Mouse (Mus musculus): ENCODE results near the gene Eps15. TPM values are rescaled to one million over a fixed set of nuclear protein-coding genes. Genes with fewer than 3 reads are reported as not detected.
A peak's percentile ranks its signal among the peaks of the same experiment; 100 is the strongest.
"Not testable (repeated sequence)": the region's sequence is repeated elsewhere in the genome, so short reads cannot be mapped to it uniquely, and the experiment has no call there.

Eps15 gene
- total RNA-seq, 2 experiments from 2014 or later = 60.2 to 62.3 TPM

DNA sequence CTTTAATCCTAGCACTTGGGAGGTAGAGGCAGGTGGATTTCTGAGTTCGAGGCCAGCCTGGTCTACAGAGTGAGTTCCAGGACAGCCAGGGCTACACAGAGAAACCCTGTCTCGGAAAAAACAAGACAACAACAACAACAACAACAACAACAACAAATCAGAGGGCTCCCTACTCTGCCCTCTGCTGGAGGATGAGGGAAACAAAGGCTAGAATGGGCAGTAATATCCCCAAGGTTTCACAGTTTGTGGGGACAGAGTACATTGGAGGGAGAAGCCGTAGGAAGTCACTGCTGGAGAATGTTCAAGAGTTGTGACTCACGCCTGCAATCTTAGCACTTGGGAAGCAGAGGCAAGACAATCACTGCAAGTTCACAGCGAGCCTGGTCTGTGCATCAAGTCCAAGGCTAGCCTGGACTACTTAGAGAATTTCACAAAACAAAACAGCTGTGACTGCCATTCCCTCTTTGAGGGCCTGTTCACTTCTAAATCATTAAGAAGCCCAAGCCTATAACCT, 121.2 kb downstream of the Eps15 start:
- no peak for DNase-seq

DNA sequence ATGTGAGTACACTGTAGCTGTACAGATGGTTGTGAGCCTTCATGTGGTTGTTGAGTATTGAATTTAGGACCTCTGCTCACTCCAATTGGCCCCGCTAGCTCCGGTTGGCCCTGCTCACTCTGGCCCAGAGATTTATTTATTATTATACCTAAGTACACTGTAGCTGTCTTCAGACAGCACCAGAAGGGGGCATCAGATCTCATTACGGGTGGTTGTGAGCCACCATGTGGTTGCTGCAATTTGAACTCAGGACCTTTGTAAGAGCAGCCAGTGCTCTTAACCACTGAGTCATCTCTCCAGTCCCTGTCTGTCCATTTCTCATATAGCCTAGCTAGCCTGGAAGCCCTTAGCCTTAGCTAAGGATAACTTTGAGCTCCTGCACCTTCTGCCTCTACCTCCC, 124.8 kb downstream of the Eps15 start:
- DNase-seq = not testable (repeated sequence)

DNA sequence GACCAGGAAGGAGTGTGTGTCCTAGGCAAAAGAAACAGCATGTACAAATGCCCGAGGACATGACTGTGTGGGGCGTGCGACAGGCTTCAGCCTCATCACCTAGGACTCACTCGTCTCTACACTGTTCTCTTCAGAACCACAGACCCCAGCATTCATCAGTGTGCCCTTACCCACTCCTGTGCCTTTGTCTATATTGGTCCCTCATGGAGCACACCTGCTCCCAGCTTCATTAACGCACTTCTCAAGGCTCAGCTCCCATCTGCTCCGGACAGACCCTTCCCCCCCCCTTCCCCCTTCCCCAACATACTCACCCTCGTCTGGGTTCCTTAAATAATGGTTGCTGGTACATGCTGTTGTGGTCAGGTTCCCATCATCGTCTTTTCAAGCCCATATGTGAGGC, 125.3 kb downstream of the Eps15 start:
- no peak for DNase-seq

DNA sequence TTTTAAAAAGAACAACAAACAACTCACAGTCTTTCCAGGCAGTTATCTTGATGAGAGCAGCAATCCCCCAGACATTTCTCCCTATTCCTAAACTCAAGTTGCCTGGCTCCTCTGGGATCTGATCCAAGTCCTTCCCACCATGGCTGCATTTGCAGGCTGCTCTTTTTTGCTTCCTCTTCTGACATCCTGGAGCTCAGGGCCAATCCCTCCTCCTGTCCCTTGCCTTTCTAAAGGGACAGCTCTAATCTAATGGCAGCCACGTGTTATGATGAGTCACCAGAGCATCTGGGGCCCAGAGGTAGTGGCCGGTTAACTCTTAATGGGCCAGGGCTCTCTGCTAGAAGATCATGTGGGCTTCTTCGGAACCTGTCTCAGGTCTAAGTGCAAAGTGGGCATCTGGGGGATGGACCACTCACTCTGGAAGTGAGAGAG, 126.0 kb downstream of the Eps15 start:
- DNase-seq = peak; percentile 78

DNA sequence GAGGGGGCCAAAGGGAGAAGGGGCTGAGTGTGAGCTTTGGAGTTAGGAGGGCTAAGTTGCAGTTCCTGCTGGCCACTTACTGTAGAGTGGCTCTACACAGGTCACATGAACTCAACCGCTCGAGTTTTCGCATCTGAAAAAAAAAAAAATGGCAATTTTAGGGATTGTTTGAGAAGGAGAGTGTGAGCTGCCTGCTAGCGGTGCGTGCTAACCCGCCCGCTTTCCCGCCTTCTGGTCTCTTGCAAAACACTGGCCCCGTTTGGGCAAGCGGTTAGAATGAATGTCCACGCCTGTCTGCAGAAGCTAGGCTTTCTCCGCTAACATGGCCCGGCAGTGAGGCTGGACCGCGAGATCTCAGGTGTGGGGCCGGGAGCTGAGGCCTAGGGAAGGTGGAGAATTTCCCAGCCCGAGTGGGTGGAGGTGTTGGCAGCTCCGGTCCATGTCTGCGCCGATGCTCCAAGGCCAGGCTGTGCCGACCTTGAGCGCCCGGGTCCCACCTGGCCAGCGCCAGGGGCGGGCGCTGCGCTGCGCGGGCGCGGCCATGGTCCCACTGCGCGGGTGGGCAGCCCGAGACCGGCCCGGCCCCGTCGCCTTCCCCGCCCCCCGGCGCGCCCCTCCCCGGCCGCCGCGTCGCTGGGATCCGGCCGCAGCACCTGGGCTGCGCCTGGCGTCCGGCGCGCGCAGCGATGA, 126.6 kb downstream of the Eps15 start, which contains the start of gene Ttc39a:
Gene Ttc39a (plus strand): TSS at position 138 of the 690 bp plus-strand sequence.
- DNase-seq = peak; percentile 22

DNA sequence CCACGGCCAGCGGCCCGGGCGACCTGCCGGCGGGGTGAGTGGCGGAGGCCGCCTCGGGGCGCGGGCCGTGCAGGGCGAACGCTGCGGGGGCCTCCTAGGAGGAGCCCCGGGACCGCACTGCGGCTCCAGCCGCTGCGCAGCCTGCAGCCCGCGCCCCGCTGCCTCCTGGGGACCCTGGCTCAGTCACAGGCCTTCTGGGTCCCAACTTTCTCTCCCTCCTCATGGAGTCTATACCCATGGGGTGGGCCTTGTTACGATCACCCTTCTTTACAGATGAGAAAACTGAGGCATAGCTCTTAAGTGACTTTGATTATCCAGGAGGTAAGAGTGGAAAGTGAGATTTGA, 127.1 kb downstream of the Eps15 start:
- DNase-seq = no peak

DNA sequence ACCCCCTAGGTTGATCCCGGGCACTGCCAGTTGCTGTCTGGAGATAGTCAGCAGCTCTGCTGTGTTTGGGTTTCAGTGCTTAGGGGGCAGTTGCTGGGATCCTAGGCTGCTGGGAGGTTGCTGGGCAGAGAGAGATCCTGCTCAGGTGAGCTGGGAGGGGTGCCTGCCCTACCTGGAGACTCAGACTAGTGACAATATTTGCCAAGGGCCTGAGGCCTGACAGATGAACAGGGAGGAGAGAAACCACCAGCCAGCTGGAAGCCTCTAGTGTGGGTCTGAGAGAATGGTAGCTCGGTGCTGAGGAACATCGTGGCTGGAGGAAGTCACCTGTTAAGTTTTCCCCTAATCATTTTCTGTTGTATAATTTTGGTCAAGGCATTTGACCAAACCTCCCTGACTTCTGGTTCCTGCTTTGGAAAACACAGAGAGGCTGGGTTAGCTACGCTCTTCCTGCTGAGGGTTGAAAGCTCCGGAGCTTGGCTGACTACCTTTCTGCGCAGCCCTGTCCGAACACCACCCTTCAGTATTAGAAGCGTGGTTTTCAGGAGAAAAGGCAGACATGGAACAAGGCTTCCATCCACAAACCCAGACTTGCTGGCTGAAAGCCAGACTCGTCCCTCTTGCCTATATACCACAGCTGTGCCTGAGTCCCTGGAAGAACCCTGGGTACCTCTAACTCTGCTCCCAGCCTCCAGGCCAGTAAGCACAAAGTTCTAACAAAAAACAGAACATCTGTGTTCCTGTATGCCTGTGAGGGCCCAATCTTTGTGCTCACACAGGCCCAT, 127.8 kb downstream of the Eps15 start:
- DNase-seq = no peak

DNA sequence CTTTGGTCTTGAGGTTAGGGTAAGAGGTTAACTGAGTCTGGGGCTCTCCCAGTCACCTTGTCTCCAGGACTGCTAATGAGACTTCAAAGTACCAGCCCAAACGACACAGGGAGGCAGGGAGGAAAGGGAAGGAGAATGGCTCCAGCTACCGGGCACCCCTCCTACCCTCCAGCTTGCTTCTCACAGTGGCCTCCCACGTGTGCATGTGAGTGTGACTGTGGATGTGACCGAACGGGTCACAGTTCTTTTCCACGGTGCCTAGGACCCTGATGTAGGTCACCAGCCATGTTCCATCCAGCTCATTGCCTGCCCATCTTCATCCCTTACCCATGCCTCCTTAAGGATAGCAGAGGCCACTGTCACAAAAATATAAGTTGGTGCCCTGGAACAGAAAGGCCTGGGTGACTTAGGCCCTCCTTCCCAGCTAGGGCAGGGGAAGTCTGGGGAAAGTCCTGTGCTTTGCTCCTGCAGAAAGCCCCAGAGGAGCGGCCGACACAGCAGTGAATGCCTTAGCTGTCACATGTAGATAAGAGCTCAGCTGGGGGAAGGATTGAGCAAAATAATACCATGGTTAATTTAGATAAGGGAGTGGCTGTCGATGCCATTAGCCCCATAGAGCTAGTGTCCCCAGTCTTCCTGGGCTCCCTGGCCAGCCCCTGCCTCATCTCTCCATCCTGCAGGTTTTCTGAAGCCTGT, 130.8 kb downstream of the Eps15 start:
- no peak for DNase-seq

DNA sequence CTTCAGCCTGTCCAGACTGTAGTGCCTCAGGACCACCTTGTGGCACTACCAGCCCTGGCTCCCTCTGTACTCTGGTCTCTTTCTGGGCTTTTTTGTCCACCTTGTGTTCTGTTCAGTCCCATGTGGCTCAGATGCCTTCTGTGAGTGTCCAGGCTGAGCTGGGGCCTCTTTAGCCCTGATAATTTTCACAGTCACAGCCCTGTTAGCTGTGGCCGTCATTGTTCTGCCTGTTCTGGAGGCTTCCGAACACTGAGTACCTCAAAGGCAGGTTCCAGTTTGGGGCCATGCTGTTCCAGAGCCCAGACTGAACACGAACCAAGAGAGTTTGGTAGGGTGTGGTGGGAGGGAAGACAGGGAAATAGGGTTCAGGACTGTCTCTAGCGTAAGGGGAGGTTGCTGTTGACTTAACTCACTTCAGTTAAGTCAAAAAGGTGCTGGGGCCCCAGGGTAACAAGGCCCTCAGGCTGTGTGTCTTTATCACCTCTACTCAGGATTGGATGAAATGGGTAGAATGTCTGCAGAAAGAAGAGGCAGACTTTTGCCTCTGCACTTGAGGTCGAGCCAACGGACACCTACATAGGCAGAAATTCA, 131.4 kb downstream of the Eps15 start:
- DNase-seq = no peak

DNA sequence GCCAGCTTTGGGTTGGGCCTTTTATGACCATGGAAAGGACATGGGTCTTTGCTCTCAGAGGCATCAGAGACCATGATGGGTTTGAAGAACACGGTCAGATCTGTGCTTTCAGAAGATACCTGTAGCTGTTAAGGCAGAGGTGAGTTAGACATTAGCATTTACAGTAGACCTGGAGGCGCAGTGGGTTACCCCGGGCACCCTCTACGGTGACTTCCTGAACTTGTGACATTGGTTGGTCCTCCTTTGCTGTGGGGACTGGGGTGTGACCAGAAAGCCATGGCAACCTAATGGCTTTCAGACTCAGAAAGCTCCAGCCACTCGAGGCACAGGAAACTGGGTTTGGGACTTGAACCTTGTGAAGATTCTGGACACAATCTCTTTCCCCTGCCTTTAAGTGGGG, 132.2 kb downstream of the Eps15 start:
- no peak for DNase-seq

DNA sequence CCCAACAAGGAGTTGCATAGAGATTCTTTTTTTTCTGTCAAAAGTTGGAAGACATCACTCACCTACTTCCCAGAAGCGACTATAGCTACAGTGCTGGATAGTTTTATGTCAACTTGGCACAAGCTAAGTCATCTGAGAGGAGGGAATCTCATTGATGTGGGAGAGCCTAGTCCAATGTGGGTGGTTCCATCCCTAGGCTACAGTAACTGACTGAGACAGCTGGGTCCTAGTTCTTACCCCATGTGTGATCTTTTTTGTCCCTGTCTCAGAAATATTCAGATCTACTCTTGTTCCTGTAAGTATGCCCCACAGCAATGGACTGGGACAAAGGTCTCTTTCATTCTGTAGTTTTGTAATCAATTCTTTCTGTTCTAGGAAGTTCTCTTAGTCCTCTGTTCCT, 137.9 kb downstream of the Eps15 start:
- DNase-seq = no peak

DNA sequence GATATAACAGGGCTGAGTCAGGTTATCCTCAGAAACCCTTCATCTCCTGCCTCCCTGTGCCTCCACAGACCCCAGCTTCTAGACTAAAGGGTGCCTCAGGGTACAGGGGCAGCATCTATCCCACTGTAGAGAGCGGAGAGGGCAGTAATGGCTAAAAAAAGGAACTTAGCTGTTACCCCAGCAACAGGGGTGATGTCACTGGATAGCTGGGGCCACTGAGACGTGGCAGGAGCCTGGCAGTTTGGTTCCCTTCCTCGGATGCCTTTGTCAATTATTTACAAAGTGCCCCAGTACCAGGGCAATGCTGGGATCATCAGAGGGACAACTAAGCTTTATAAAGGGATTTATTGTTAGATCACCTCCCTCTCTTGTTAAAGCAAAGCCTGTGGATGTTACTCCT, 138.9 kb downstream of the Eps15 start:
- DNase-seq = no peak

DNA sequence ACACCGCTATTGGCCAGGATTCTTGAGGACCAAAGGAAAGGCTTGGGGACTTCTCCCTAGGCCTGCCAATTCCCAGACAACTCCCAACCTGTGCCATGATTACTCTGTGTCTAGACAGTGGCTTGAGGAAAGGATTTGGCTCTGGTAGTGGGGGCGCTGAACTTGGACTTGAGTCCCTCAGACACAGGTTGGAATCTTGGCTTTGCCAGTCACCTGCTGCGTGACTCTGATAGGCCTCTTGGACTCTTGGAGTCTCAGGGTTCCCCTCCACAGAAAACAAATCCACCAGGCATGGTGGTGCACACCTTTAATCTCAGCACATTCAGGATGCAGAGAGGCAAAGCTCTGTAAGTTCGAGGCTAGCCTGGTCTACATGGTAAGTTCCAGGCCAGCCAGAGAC, 139.5 kb downstream of the Eps15 start:
- no peak for DNase-seq

DNA sequence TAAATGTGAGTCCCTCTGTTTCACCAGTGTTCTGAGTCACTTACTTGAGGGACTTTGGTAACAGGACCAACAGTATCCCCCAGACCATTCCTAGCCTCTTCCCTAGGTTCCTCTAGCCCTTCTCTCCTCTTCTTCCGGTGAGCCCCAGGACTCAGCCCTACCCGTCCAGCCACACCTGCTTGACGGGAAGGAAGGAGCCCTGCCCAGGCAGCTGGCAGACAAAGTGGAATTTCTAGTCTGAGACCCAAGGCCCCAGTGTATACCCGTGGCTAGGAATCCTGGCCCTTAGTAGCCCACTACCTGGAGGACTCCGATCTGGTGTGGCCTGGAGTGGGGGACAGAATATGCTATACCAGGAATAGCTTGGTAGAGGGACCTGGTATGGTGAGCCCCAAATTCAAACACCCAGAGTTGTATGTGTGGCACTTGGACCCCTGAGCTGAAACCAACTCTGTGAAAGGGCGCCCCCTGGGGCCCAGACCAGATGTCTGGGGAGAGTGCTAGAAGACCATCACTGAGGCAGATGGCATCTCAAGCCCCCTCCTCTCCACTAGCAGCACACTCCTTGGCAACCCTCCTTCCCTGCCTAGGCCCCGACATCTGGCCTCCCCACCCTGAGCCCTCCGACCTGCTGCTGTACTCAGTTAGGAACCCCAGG, 140.2 kb downstream of the Eps15 start:
- DNase-seq = no peak

DNA sequence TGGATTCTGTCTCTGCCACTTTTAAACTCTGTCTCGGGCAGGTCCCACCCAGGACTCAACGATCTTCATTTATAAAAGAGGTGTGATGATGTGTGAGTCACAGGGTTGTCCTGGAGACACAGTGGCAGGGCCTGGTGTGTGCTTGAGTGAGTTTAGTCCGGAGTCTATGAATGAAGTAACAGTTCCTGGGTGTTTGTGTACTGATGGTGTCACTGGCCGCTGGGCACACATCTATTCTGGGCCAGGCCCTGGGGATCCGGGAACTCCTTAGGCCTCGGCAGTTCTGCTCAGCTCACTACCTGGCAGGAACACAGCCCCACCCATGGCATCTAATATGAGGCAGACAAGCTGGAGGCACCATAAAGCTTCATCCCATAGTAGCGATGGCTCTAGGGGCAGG, 141.5 kb downstream of the Eps15 start:
- no peak for DNase-seq

DNA sequence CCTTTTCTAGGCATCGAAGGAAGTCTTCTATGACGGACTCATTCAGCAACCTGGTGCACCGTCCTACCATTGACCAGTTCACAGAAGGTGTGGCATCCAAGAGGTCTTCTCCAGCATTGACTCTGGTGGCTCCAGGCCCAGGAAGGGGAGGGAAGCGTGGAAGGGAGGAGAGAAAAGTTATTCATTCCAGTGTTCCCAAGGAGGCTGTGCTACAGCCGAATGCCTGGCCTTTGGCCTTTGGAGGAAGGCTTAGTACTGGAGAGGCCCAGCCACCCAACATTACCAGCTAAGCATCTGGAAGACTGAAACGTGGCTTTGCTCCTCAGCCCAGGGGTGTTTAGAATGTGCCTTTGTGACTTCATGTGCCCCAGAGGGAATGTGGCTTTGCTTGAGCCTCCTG, 142.4 kb downstream of the Eps15 start:
- no peak for DNase-seq

DNA sequence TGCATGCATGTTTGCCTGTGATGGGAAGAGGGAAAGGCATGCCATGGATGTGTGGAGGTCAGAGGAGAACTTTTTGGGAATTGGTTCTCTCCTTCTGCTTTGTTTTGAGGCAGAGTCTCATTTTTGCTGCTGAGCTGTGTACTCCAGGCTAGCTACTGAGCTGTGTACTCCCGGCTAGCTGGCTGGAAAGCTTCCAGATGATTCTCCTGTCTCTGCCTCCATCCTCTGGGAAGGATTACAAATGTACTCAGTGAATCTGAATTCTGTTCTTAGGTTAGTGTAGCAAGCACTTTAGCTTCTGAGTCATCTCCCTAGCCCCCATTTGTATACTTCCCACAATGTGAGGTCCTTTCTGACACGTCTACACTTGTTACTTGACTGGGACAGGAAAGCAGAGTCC, 143.4 kb downstream of the Eps15 start:
- no peak for DNase-seq

DNA sequence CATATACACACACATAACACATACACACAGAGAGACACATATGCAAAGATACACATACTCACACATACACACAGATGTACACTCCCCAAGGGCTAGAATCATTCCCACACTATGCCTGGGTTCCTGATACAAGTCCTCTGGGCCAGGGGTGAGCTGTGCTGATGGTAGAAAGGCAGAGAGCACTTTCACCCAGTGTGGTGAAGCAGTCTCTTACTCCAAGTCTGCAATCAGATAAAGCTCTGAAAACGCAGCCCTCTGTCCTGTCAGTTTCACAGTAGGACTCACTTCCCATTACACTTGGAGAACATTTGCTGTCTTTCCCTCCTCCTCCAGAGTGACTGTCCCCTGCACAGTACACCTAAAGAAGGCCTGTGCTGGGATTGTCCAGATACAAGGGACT, 147.0 kb downstream of the Eps15 start:
- DNase-seq = no peak

DNA sequence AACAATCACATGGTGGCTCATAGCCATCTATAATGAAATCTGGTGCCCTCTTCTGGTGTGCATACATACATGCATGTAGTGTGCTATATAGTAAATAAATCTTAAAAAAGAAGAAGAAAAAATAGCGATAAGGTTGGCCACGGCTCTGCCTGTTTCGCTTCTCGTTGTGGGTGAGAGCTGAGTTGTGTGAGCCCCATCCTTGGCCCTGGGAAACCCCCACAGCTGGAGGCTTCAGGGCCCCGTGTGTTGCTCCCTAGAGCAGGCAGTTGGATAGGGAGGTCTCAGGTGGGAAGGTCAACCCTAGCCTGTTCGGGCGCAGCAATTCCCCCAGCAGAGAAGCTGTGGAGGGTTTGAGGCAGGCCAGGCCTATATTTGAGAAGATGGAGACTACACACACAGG, 150.2 kb downstream of the Eps15 start:
- no peak for DNase-seq

DNA sequence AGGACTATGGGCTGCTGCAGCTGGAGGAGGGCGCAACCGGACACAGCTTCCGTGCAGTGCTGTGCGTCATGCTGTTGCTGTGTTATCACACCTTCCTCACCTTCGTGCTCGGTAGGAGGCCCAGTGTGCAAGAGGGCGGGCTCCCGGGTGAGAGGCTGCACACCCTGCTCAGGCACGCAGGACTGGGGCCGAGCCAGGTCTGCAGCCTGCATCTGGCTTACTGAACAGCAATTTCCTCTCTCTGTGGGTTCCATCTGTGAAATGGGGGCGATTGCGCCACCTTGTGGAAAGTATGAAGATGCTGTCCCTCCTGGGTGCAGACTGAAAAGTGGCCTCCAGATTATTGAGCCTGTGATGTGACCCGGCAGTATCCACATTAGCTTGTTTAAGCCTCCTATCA, 150.8 kb downstream of the Eps15 start:
- peak; percentile 33 for DNase-seq

DNA sequence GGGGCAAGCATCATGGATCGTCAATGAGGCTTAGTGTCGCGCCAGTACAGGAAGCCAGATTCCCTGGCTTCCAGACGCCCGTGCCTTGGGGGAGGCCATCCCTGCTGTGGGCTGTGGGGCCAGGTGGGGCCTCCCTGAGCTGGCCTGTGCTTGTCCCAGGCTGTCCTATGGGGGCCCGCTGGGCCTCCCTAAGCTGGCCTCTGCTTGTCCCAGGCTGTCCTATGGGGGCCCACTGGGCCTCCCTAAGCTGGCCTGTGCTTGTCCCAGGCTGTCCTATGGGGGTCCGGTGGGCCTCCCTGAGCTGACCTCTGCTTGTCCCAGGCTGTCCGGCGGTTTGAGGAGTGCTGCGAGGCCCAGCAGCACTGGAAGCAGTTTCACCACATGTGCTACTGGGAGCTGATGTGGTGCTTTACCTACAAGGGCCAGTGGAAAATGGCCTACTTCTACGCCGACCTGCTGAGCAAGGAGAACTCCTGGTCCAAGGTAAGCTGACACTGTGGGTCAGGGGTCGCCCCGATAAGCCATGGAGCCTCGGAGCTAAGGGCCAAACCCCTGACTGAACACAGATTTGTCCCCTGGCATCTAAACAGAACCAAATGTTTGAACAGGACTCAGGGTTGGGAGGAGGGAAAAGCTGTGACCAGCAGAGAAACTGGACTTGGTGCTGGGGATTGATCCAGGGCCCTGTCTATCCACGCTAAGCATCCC, 152.8 kb downstream of the Eps15 start:
- no peak for DNase-seq
